Comparison of ENCODE assay signal across 23 mouse cellular contexts in genomic region chr5:29083288-29083687, GRCm38 (mm10).
A peak's percentile ranks its signal among the peaks of the same experiment; 100 is the strongest.
DNase-seq lines count a peak whose midpoint lies in the region; ATAC-seq and TF ChIP-seq lines count a peak whose summit lies in the region.
"Had no signal": no experiment of that assay in that cellular context is flagged by ENCODE, and none has a peak within 500 bp of the region (broad histone marks: within the 10 kb centered on the region; RNA-seq: fewer than 3 reads in every experiment).

No protein-coding gene starts in this region.

- TF ChIP-seq CTCF in lung, embryonic 14.5 days (IDR thresholded peaks at IDR 0.05; ENCODE audit: low read depth) = no peak
- TF ChIP-seq CTCF in lung, adult 2 months (IDR thresholded peaks at IDR 0.05; ENCODE audit: insufficient read depth, low read length) = no peak
- TF ChIP-seq CTCF in stomach, postnatal 0 days (IDR thresholded peaks at IDR 0.05; ENCODE audit: low read depth) = no peak

- H3K9me3 ChIP-seq in lung, embryonic 14.5 days (ENCODE audit: low read depth, low read length) = no peaks in the 10 kb centered on the region
- no peaks in the 10 kb centered on the region for H3K9me3 ChIP-seq in stomach, postnatal 0 days (ENCODE audit: control insufficient read depth, low read length)
- H3K9me3 ChIP-seq in liver, embryonic 12.5 days (replicated peaks) = no peaks in the 10 kb centered on the region
- H3K9me3 ChIP-seq: embryonic facial prominence, embryonic 15.5 days; forebrain, embryonic 15.5 days; heart, embryonic 12.5 days; limb, embryonic 10.5 days had no signal

- peak; percentile 47 for ATAC-seq in lung, embryonic 14.5 days (ENCODE audit: insufficient read depth)
- ATAC-seq in stomach, postnatal 0 days (ENCODE audit: low FRiP score, low TSS enrichment) = peak; percentile 96
- ATAC-seq in liver, embryonic 12.5 days = no peak
- ATAC-seq: forebrain, embryonic 15.5 days; inflammation-experienced regulatory T-cells, adult 6 months; liver, postnatal 0 days had no signal

- no peak overlapping the region for H3K27ac ChIP-seq in lung, embryonic 14.5 days (ENCODE audit: low read depth)
- no peak overlapping the region for H3K27ac ChIP-seq in stomach, postnatal 0 days (replicated peaks)
- no peak overlapping the region for H3K27ac ChIP-seq in liver, embryonic 12.5 days
- H3K27ac ChIP-seq: embryonic facial prominence, embryonic 15.5 days; forebrain, embryonic 15.5 days; hindbrain, embryonic 14.5 days; left cerebral cortex, adult 2 months; limb, embryonic 10.5 days had no signal

- no peaks in the 10 kb centered on the region for H3K27me3 ChIP-seq in lung, embryonic 14.5 days (ENCODE audit: insufficient read depth, low read length)
- H3K27me3 ChIP-seq in stomach, postnatal 0 days (ENCODE audit: control insufficient read depth, insufficient read depth, low read length) = no peaks in the 10 kb centered on the region
- H3K27me3 ChIP-seq in liver, embryonic 12.5 days (replicated peaks) = no peaks in the 10 kb centered on the region
- H3K27me3 ChIP-seq: embryonic facial prominence, embryonic 15.5 days; forebrain, embryonic 15.5 days; heart, embryonic 12.5 days had no signal

- TF ChIP-seq EP300 in stomach, postnatal 0 days (optimal IDR thresholded peaks at IDR 0.05) = no peak

- 62% methylated on average over 1 of the region's 1 CpGs for WGBS in lung, embryonic 14.5 days
- 49% methylated on average over 1 of the region's 1 CpGs for WGBS in lung, adult 2 months
- 54% methylated on average over 1 of the region's 1 CpGs for WGBS in stomach, postnatal 0 days
- 47% methylated on average over 1 of the region's 1 CpGs for WGBS in liver, embryonic 12.5 days (ENCODE audit: insufficient replicate concordance)

- no peak overlapping the region for H3K9ac ChIP-seq in lung, embryonic 14.5 days
- H3K9ac ChIP-seq in stomach, postnatal 0 days (ENCODE audit: low read length) = no peak overlapping the region
- no peak overlapping the region for H3K9ac ChIP-seq in liver, embryonic 12.5 days
- H3K9ac ChIP-seq: embryonic facial prominence, embryonic 15.5 days; forebrain, embryonic 15.5 days; heart, embryonic 12.5 days; hindbrain, embryonic 14.5 days; liver, postnatal 0 days had no signal

- H3K4me3 ChIP-seq in lung, embryonic 14.5 days (ENCODE audit: low read depth, low read length) = no peak overlapping the region
- H3K4me3 ChIP-seq in lung, adult 2 months (replicated peaks; ENCODE audit: extremely low read depth, low read depth, low read length) = no peak overlapping the region
- H3K4me3 ChIP-seq in stomach, postnatal 0 days (ENCODE audit: low read depth, low read length) = no peak overlapping the region
- no peak overlapping the region for H3K4me3 ChIP-seq in liver, embryonic 12.5 days
- H3K4me3 ChIP-seq: embryonic facial prominence, embryonic 15.5 days; forebrain, embryonic 15.5 days; heart, embryonic 12.5 days; left cerebral cortex, adult 2 months; limb, embryonic 10.5 days had no signal

- no peaks in the 10 kb centered on the region for H3K4me1 ChIP-seq in lung, embryonic 14.5 days (ENCODE audit: insufficient read depth)
- H3K4me1 ChIP-seq in lung, adult 2 months (ENCODE audit: control insufficient read depth, insufficient read depth, low read length) = peaks cover 2% of the 10 kb centered on the region; the same call in 1 of the 2 replicates
- no peaks in the 10 kb centered on the region for H3K4me1 ChIP-seq in stomach, postnatal 0 days (replicated peaks; ENCODE audit: control insufficient read depth, insufficient read depth)
- H3K4me1 ChIP-seq in liver, embryonic 12.5 days = no peaks in the 10 kb centered on the region
- H3K4me1 ChIP-seq: embryonic facial prominence, embryonic 15.5 days; forebrain, embryonic 15.5 days; heart, embryonic 12.5 days; limb, embryonic 10.5 days had no signal

- no peaks in the 10 kb centered on the region for H3K36me3 ChIP-seq in lung, embryonic 14.5 days (ENCODE audit: insufficient read depth)
- no peaks in the 10 kb centered on the region for H3K36me3 ChIP-seq in stomach, postnatal 0 days (ENCODE audit: control insufficient read depth, insufficient read depth, low read length)
- H3K36me3 ChIP-seq in liver, embryonic 12.5 days = no peaks in the 10 kb centered on the region
- H3K36me3 ChIP-seq: embryonic facial prominence, embryonic 15.5 days; forebrain, embryonic 15.5 days; heart, embryonic 12.5 days; limb, embryonic 10.5 days had no signal

- no peak for TF ChIP-seq POLR2A in lung, adult 2 months (IDR thresholded peaks at IDR 0.05; ENCODE audit: borderline replicate concordance, extremely low read depth, low read depth, low read length)

- no peak overlapping the region for H3K4me2 ChIP-seq in lung, embryonic 14.5 days
- no peak overlapping the region for H3K4me2 ChIP-seq in stomach, postnatal 0 days (replicated peaks; ENCODE audit: low read depth)
- H3K4me2 ChIP-seq in liver, embryonic 12.5 days = no peak overlapping the region
- H3K4me2 ChIP-seq: embryonic facial prominence, embryonic 15.5 days; forebrain, embryonic 15.5 days; heart, embryonic 12.5 days; hindbrain, embryonic 14.5 days; midbrain, embryonic 11.5 days had no signal

- DNase-seq in lung, embryonic 14.5 days = peak; percentile 34
- DNase-seq in lung, adult 2 months = no peak
- peak; percentile 2 for DNase-seq in brain, adult 2 months (ENCODE audit: low read depth, low spot score)
- peak; percentile 1 for DNase-seq in lung, postnatal 10 days
- peak; percentile 25 for DNase-seq in stomach, postnatal 0 days (ENCODE audit: low spot score)
- no peak for DNase-seq in adrenal gland, adult 2 months
- DNase-seq in liver = no peak
- DNase-seq: adrenal gland, postnatal 25 days; cerebellum, adult 9-10 months; gastrocnemius, postnatal 10 days; heart, postnatal 4 days; kidney, adult 9 months; liver, postnatal 0 days; thymus, postnatal 36 days had no signal

Comparison
In these comparisons a context has a peak if more than half of its experiments do, and no peak if none do; other contexts are left out.
1. DNase-seq: peak in lung, embryonic 14.5 days (single experiment), brain, adult 2 months (single experiment), lung, postnatal 10 days (single experiment) and stomach, postnatal 0 days (single experiment); none in lung, adult 2 months (single experiment), adrenal gland, adult 2 months (single experiment) and liver (single experiment).